Mouse (Mus musculus): ENCODE measurements around the gene Ergic1. TPM values are rescaled to one million over a fixed set of nuclear protein-coding genes. Genes with fewer than 3 reads are reported as not detected.

The Ergic1 gene
- total RNA-seq, 2 experiments from 2014 or later: 128 to 155 TPM

DNA sequence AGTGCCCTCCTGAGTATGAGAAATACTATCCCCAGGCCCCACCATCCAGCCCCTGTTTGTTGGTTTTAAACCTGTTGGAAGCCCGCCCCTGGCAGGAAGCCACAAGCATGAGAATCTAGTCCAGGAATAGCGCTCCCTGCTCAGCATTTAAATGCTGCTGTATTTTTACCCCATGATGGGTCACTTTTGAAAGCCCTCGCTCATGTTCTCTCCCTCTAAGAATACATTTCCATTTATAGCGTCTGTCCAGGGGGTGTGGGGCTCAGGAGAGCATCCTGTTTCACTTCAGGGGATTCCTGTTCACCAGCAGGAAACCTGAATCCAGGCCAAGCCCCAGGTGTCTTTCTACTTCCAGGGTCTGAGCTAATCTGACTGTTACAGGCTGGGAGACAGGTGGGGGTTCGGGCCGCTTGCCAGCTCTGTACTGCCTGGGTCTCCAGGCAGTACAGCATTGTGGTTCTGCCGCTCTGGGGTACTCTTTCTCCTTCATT lies 34.9 kb downstream of the Ergic1 start:
- peak; percentile 66 to 74 for DNase-seq (ENCODE audit: low spot score in 2 of 2)

DNA sequence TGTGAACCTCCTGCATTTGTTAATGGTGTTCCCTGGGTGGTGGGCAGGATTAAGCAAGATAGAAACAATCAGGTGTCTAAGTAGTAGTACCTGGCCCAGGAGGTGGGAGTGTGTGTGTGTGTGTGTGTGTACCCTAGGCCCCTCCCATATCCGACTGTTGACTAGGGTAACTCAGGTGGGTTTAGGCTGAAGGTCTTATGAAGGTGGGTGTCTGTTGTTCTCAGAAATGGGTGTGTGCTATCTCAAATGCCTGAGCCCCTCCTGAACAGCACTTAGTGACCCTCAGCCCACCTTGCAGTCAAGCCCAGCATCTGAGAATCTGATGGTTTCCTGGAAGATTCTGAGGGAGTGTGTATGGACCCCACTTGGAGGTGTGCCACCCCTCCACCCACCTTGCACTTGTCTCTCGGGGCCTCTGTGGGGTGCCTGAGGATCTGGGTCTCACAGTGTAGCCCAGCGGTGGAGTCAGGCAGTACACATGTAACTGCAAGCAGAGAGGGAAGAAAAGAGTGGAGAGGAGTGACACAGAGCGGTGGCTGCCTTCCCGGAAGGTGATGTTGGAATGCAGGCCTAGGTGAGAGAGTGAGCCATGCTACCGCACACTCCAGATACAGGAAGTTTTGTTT lies 35.7 kb downstream of the Ergic1 start:
- no peak for DNase-seq (ENCODE audit: low spot score in 2 of 2)

DNA sequence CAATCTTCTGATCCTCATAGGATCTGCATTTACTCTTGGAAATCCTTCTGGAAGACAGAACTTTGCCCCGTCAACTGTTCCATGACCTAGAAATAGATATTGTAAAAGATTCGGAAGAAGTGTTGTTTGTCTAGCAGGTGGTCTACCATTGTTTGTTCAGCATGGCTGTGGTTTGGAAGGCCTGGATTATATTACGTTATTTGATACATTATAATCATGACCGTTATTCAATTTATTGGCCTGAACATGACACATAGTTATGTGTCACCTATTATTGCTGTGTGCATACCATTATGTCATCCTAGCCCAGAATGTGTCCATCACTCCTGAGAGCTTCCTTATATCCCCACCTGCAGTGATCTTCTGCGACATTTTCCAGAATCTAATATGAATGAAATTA lies 37.6 kb downstream of the Ergic1 start:
- no peak for DNase-seq (ENCODE audit: low spot score in 2 of 2)

DNA sequence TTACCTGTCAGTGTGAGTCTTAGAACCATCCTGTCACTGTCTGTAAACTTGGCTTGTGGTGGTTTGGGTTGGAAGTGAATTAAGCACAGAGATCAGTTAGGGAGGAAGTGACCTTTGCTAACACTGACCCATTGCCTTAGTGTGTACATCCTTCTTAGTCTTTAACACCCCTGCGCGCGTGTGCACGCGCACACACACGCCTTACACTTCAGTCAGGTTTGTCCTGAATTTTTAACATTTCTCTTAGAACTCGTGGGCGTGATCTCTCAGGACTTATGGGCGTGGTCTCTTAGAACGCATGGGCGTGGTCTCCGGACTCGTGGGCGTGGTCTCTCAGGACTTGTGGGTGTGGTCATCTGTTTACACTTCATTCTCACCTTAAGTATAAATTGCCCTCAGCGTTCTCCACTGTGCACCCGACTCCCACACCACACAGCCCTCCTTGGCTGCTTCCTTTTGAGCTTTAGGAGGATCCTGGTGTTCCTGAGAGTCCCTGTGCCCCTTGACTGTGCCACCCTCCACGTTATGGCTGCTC lies 39.7 kb downstream of the Ergic1 start:
- no peak for DNase-seq (ENCODE audit: low spot score in 2 of 2)

- no peak for DNase-seq (ENCODE audit: low spot score in 2 of 2)
Measured at GRCm38 (mm10) chr17:26601514-26601913, 40.2 kb downstream of the Ergic1 start.

GRCm38 (mm10) chr17:26601926-26602325 lies 40.6 kb downstream of the Ergic1 start:
- DNase-seq (ENCODE audit: low spot score in 2 of 2): no peak

GRCm38 (mm10) chr17:26602371-26602885 lies 41.1 kb downstream of the Ergic1 start:
- no peak for DNase-seq (ENCODE audit: low spot score in 2 of 2)

- no peak for DNase-seq (ENCODE audit: low spot score in 2 of 2)
Measured at GRCm38 (mm10) chr17:26603311-26603710, 42.0 kb downstream of the Ergic1 start.

GRCm38 (mm10) chr17:26605636-26606035 lies 44.3 kb downstream of the Ergic1 start:
- DNase-seq (ENCODE audit: low spot score in 2 of 2): no peak

DNA sequence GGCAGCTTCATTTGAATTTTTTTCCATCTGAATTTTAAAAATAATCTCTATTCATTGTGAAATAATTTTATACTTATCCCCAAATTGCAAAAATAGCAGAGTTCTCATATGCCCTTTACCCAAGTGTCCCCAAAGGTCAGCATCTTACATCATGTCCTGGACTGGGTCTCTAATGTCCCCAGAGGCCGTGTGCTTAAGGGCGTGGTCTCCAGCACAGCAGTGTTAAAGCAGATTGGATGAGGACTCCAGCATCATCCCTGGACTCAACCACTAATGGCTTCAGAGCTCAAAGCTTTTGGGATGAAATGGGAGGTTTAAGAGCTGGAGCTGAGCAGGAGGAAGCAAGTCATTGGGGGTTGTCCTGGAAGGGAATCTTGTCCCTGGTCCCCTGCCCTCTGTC lies 45.2 kb downstream of the Ergic1 start:
- DNase-seq (ENCODE audit: low spot score in 2 of 2): no peak

- DNase-seq (ENCODE audit: low spot score in 2 of 2): no peak
Measured at GRCm38 (mm10) chr17:26608348-26608747, 47.1 kb downstream of the Ergic1 start.

DNA sequence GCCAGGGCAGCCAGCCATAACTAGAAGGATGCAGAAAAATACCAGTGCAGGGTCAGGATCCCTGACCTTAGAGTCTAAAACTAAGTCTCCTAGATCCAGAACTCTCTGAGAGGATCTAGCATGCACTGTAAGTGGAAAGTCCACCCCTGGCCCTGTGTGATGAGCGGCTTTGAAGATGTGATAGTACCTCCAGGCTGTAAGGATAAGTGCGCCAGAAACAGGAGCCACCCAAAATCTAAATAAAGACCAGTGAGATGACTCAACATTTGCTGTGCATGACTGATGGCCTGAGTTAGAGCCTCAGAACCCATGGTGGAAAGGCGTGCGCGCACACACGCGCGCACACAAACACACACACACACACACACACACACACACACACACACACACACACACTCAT lies 47.6 kb downstream of the Ergic1 start:
- no peak for DNase-seq (ENCODE audit: low spot score in 2 of 2)

DNA sequence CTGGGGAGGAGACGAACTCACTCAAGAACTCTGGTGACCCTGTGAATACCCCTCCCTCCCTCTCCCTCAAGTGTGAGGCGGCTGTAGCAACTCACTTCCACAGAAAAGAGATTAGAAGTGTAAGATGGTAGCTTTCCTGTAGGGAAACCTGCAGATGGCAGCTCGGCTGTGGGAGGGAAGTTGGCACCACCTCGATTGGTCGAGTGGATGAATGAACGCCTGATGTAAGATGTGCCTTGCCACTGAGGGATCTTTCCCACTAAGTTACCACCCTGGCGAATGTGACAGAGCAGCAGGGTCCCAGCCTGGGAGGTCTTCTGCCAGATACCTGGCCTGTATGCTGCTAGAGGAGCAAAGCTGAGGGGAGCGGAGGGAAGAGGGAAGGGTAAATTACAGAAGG lies 48.5 kb downstream of the Ergic1 start:
- DNase-seq (ENCODE audit: low spot score in 2 of 2): peak in 1 of 2 experiments; percentile 49

- DNase-seq (ENCODE audit: low spot score in 2 of 2): no peak
Measured at GRCm38 (mm10) chr17:26611328-26611727, 50.0 kb downstream of the Ergic1 start.

DNA sequence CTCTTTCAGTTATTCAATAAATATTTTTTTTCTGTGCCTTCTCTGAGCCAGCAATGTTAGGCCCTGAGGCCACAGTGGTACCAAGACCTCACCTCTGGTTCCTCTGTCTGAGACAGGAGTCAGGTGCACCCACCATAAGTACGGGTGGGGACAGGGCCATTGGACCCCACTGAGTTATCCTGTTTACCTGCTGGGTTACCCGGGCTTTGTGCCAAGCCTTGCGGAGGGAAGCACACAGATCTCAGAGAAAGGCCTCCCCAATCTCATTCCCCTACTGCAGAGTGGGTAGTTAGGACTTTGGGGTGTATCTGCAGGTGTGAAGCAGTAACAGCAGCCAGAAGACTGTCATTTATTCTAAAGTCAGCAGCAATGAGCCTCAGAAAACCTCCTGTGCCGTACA lies 50.6 kb downstream of the Ergic1 start:
- DNase-seq (ENCODE audit: low spot score in 2 of 2): no peak

DNA sequence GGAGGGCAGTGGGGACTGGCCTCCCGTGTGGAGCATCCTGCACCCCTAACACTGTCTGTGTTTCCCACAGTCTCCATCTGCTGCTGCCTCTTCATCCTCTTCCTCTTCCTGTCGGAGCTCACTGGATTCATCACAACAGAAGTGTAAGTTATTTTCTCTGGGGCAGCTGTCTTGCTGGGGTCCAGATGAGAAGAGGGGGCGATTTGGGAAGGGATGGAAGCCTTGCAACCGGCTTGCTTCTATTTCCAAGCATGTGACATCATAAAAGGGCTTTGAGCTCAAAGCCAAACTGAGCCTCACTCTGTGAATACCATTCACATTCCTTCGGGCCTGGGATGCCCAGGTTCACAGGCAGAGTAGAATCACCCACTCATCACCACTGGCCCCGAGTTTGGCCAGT lies 53.0 kb downstream of the Ergic1 start:
- no peak for DNase-seq (ENCODE audit: low spot score in 2 of 2)

DNA sequence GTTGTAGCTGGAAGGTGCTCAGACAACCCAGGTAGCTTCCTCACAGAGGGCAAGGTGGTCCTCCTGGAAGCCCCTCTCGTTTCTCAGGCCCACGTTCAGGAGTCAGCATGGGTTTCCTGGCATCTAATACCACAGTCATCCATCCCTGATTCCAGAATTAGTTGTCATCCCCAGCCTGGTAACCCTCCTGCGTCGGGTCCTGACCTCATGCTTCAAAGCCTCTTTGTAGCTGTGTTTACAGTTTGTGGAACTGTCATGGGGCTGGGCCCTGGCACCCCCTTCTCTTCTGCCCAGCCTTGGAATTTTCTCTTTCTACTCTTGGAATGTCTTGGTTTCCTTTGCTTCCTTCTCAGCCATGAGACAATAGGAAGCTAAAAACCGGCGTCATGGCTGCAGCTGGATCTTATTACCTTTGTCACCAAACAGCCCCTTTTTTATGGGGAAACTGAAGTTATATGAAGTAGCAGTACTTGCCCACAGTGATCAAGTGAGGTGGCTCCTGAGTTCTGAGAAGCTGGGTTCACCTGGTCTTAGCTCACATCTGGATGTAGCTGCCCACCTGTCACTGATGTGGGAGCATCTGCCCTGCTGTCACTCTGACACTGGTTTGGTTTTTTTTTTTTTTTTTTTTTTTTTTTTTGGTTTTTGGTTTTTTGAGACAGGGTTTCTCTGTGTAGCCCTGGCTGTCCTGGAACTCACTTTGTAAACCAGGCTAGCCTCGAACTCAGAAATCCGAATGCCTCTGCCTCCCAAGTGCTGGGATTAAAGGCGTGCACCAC lies 53.6 kb downstream of the Ergic1 start:
- DNase-seq (ENCODE audit: low spot score in 2 of 2): no peak

DNA sequence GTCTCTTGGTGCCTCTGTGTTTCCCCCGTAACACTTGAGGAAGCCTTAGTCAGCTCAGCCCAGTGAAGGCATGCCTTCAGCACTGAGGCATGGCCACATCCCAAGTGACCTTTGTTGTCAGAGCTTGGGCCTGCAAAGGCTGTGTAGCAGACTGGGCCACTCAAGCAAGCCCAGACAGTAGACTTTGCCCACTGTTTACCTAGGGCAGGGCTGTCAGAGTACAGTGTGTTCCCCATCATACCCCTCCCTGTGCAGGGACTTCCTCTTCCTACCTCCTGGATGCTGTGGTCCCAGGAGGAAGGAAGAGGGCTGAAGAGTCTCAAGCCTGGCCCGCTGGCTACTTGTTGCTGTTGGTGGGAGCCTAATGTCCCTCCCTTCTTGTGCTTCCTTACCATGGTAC lies 55.4 kb downstream of the Ergic1 start:
- no peak for DNase-seq (ENCODE audit: low spot score in 2 of 2)

- no peak for DNase-seq (ENCODE audit: low spot score in 2 of 2)
Measured at GRCm38 (mm10) chr17:26618498-26618897, 57.2 kb downstream of the Ergic1 start.

DNA sequence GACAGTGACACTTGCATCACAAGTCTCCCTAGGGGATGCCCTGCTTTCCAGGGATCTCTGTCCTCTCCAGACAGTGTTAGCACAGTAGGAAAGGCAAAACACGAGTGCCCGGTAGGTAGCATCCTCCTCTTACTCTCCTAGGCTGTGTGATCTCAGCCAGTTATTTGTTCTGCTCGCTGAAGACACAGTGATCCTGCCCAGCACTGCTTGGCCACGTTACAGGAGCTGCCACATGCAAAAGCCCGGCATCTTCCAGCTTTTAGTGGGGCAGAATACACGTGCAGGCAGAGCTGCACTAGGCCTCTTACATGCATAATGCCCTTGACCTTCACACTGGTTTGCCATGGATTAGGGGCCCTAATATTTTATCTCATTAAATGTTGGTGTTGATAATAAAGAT lies 58.3 kb downstream of the Ergic1 start:
- DNase-seq (ENCODE audit: low spot score in 2 of 2): no peak

GRCm38 (mm10) chr17:26620292-26620691 lies 59.0 kb downstream of the Ergic1 start:
- DNase-seq (ENCODE audit: low spot score in 2 of 2): no peak

Data from layer of hippocampus, postnatal 10 days (tissue).